Mouse (Mus musculus): Measurements from ENCODE around the gene Ptafr. TPM values are rescaled to one million over a fixed set of nuclear protein-coding genes. Genes with fewer than 3 reads are reported as not detected.

The Ptafr gene
- total and polyA plus RNA-seq, 2 experiments from 2014 or later, result 0.38 TPM

DNA sequence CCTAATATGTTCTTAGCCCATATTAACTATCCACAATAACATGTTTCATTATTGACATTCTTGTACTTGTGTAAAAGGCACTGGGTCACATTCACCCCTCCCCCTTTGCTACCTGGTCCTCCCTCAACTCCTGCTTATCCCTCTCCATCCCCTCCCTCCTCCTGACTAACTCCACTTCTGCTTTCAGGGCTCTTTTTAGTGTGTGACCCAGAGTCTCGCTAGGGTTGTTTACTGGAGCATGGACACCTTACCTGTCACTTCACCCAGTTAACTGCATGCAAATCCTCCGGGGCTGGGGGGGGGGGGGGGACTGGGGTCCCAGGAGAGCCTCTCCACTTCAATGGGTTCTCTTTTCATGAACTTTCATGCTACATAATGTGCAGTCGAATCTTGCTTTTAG is 19.9 kb downstream of the Ptafr start:
- no peaks in the 10 kb centered on the region for H3K27me3 ChIP-seq (ENCODE audit: insufficient read depth, low read length)
- no peak overlapping the region for H3K4me2 ChIP-seq (ENCODE audit: low read depth)
- H3K4me1 ChIP-seq (ENCODE audit: insufficient read depth), result no peaks in the 10 kb centered on the region
- TF ChIP-seq CTCF (IDR thresholded peaks at IDR 0.05; ENCODE audit: low read depth), result no peak
- no peak for ATAC-seq
- H3K9me3 ChIP-seq (ENCODE audit: low read length), result no peaks in the 10 kb centered on the region
- 56% methylated on average over 3 of the region's 3 CpGs for WGBS
- no peak overlapping the region for H3K9ac ChIP-seq
- no peak overlapping the region for H3K4me3 ChIP-seq (ENCODE audit: low read depth, low read length)
- DNase-seq, result no peak
- no peak overlapping the region for H3K27ac ChIP-seq (ENCODE audit: low read depth, low read length)
- H3K36me3 ChIP-seq (ENCODE audit: insufficient read depth), result no peaks in the 10 kb centered on the region

GRCm38 (mm10) chr4:132584975-132585374 is 21.1 kb downstream of the Ptafr start:
- ATAC-seq, result no peak
- WGBS, result 84% methylated on average over 2 of the region's 2 CpGs
- Histone ChIP-seq H3K36me3 (ENCODE audit: insufficient read depth) (no peaks in the 10 kb centered on the region), H3K9ac (no peak overlapping the region), H3K27ac (ENCODE audit: low read depth, low read length) (no peak overlapping the region), H3K4me3 (ENCODE audit: low read depth, low read length) (no peak overlapping the region), H3K27me3 (ENCODE audit: insufficient read depth, low read length) (no peaks in the 10 kb centered on the region), H3K4me2 (ENCODE audit: low read depth) (no peak overlapping the region), H3K4me1 (ENCODE audit: insufficient read depth) (no peaks in the 10 kb centered on the region), H3K9me3 (ENCODE audit: low read length) (no peaks in the 10 kb centered on the region)
- no peak for DNase-seq
- TF ChIP-seq CTCF (IDR thresholded peaks at IDR 0.05; ENCODE audit: low read depth), result no peak

GRCm38 (mm10) chr4:132586282-132586681 is 22.4 kb downstream of the Ptafr start:
- Histone ChIP-seq H3K27me3 (ENCODE audit: insufficient read depth, low read length) (no peaks in the 10 kb centered on the region), H3K4me1 (ENCODE audit: insufficient read depth) (no peaks in the 10 kb centered on the region), H3K9me3 (ENCODE audit: low read length) (no peaks in the 10 kb centered on the region), H3K4me3 (ENCODE audit: low read depth, low read length) (no peak overlapping the region), H3K27ac (ENCODE audit: low read depth, low read length) (no peak overlapping the region), H3K9ac (no peak overlapping the region), H3K36me3 (ENCODE audit: insufficient read depth) (no peaks in the 10 kb centered on the region), H3K4me2 (ENCODE audit: low read depth) (no peak overlapping the region)
- WGBS, result 96% methylated on average over 4 of the region's 4 CpGs
- DNase-seq (no peak), ATAC-seq (no peak)
- TF ChIP-seq CTCF (IDR thresholded peaks at IDR 0.05; ENCODE audit: low read depth), result no peak

DNA sequence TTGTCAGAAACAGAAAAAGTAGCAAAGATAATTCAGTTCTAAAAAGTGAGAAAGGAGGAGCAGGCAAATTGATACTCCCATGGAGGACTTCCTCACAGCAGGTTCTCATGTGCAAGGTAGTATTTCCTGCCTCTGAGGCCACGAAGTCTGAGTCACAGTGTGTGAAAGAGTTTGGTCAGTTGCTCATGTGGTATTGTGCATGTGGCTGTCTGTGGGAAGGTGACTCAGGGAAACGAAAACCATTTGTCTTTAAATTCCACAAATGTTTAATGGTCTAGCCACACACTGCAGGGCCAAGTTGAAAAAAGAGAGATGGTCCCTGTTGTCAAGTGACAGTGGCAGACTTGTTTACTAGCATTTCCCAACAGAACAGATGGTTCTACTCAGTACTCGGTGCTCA is 24.6 kb downstream of the Ptafr start:
- Histone ChIP-seq H3K27me3 (ENCODE audit: insufficient read depth, low read length) (no peaks in the 10 kb centered on the region), H3K9ac (no peak overlapping the region), H3K9me3 (ENCODE audit: low read length) (no peaks in the 10 kb centered on the region), H3K36me3 (ENCODE audit: insufficient read depth) (no peaks in the 10 kb centered on the region), H3K4me2 (ENCODE audit: low read depth) (no peak overlapping the region), H3K27ac (ENCODE audit: low read depth, low read length) (no peak overlapping the region), H3K4me1 (ENCODE audit: insufficient read depth) (no peaks in the 10 kb centered on the region), H3K4me3 (ENCODE audit: low read depth, low read length) (no peak overlapping the region)
- TF ChIP-seq CTCF (IDR thresholded peaks at IDR 0.05; ENCODE audit: low read depth), result no peak
- DNase-seq (no peak), ATAC-seq (no peak)
- 85% methylated on average over 3 of the region's 3 CpGs for WGBS

GRCm38 (mm10) chr4:132590642-132591041 is 26.8 kb downstream of the Ptafr start:
- WGBS, result 87% methylated on average over 10 of the region's 10 CpGs
- H3K27me3 ChIP-seq (ENCODE audit: insufficient read depth, low read length), result no peaks in the 10 kb centered on the region
- H3K4me1 ChIP-seq (ENCODE audit: insufficient read depth), result no peaks in the 10 kb centered on the region
- no peak overlapping the region for H3K9ac ChIP-seq
- H3K9me3 ChIP-seq (ENCODE audit: low read length), result no peaks in the 10 kb centered on the region
- TF ChIP-seq CTCF (IDR thresholded peaks at IDR 0.05; ENCODE audit: low read depth), result no peak
- H3K27ac ChIP-seq (ENCODE audit: low read depth, low read length), result no peak overlapping the region
- H3K4me3 ChIP-seq (ENCODE audit: low read depth, low read length), result no peak overlapping the region
- DNase-seq, result no peak
- no peak for ATAC-seq
- H3K36me3 ChIP-seq (ENCODE audit: insufficient read depth), result no peaks in the 10 kb centered on the region
- H3K4me2 ChIP-seq (ENCODE audit: low read depth), result no peak overlapping the region

DNA sequence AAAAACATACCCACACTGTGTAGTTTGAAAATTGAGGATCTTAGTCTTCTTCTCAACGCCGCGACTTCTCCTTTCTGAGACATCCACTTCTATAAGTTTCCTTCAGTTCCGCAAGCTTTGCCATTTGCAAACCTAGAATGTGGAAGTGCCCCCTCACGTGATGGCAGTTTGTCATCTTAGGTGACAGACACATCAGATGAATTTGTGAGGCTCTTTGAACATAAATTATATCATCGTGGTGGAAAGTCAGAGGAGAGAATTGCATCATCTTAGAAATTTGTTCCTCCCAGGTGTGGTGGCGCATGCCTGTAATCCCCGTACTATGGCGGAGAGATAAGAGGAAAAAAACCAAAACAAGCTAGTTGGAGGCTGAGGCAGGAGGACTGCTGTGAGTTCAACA is 29.1 kb downstream of the Ptafr start:
- Histone ChIP-seq H3K9ac (no peak overlapping the region), H3K4me1 (ENCODE audit: insufficient read depth) (no peaks in the 10 kb centered on the region), H3K27me3 (ENCODE audit: insufficient read depth, low read length) (no peaks in the 10 kb centered on the region), H3K4me3 (ENCODE audit: low read depth, low read length) (no peak overlapping the region), H3K4me2 (ENCODE audit: low read depth) (no peak overlapping the region), H3K36me3 (ENCODE audit: insufficient read depth) (no peaks in the 10 kb centered on the region), H3K27ac (ENCODE audit: low read depth, low read length) (no peak overlapping the region), H3K9me3 (ENCODE audit: low read length) (no peaks in the 10 kb centered on the region)
- DNase-seq (no peak), ATAC-seq (no peak)
- TF ChIP-seq CTCF (IDR thresholded peaks at IDR 0.05; ENCODE audit: low read depth), result no peak
- 93% methylated on average over 9 of the region's 9 CpGs for WGBS

GRCm38 (mm10) chr4:132594191-132594590 is 30.3 kb downstream of the Ptafr start:
- Histone ChIP-seq H3K9me3 (ENCODE audit: low read length) (no peaks in the 10 kb centered on the region), H3K4me3 (ENCODE audit: low read depth, low read length) (no peak overlapping the region), H3K36me3 (ENCODE audit: insufficient read depth) (no peaks in the 10 kb centered on the region), H3K9ac (no peak overlapping the region), H3K4me1 (ENCODE audit: insufficient read depth) (no peaks in the 10 kb centered on the region), H3K27ac (ENCODE audit: low read depth, low read length) (no peak overlapping the region), H3K4me2 (ENCODE audit: low read depth) (no peak overlapping the region), H3K27me3 (ENCODE audit: insufficient read depth, low read length) (no peaks in the 10 kb centered on the region)
- DNase-seq, result no peak
- 54% methylated on average over 4 of the region's 4 CpGs for whole genome bisulfite sequencing
- TF ChIP-seq CTCF (IDR thresholded peaks at IDR 0.05; ENCODE audit: low read depth), result no peak
- ATAC-seq, result no peak

GRCm38 (mm10) chr4:132598861-132599260 is 35.0 kb downstream of the Ptafr start:
- H3K4me3 ChIP-seq (ENCODE audit: low read depth, low read length), result no peak overlapping the region
- no peak for ATAC-seq
- no peak overlapping the region for H3K9ac ChIP-seq
- TF ChIP-seq CTCF (IDR thresholded peaks at IDR 0.05; ENCODE audit: low read depth), result no peak
- no peaks in the 10 kb centered on the region for H3K4me1 ChIP-seq (ENCODE audit: insufficient read depth)
- no peak overlapping the region for H3K27ac ChIP-seq (ENCODE audit: low read depth, low read length)
- 93% methylated on average over 2 of the region's 2 CpGs for WGBS
- no peaks in the 10 kb centered on the region for H3K27me3 ChIP-seq (ENCODE audit: insufficient read depth, low read length)
- no peaks in the 10 kb centered on the region for H3K9me3 ChIP-seq (ENCODE audit: low read length)
- no peak overlapping the region for H3K4me2 ChIP-seq (ENCODE audit: low read depth)
- no peak for DNase-seq
- H3K36me3 ChIP-seq (ENCODE audit: insufficient read depth), result no peaks in the 10 kb centered on the region
